Mouse (Mus musculus) limb, embryonic 10.5 days (tissue): ENCODE data around the gene 1500011B03Rik. TPM values are rescaled to one million over a fixed set of nuclear protein-coding genes. Genes with fewer than 3 reads are reported as not detected.

Source experiments
- DNase-seq: peaks from one replicate; pipeline ENCODE4 v3.0.0-alpha.2; 2017; ENCODE audit warnings: low spot score
- H3K27ac ChIP-seq: fragments of 300-500 bp; sonication (generic); 2 replicates; pipeline ENCODE4 v1.5.1; 2016; ENCODE audit warnings: mild to moderate bottlenecking
- H3K27me3 ChIP-seq: fragments of 300-500 bp; sonication (generic); 2 replicates; pipeline ENCODE4 v1.6.1; 2016; ENCODE audit warnings: low read depth, mild to moderate bottlenecking; ENCODE audit not compliant: poor library complexity, severe bottlenecking
- H3K36me3 ChIP-seq: fragments of 300-500 bp; sonication (generic); 2 replicates; pipeline ENCODE4 v1.6.1; 2016; ENCODE audit warnings: mild to moderate bottlenecking, moderate library complexity
- H3K4me1 ChIP-seq: fragments of 300-500 bp; sonication (generic); 2 replicates; pipeline ENCODE4 v1.6.1; 2016
- H3K4me3 ChIP-seq: fragments of 300-500 bp; sonication (generic); 2 replicates; pipeline ENCODE4 v1.5.1; 2016; ENCODE audit warnings: mild to moderate bottlenecking, moderate library complexity
- H3K9me3 ChIP-seq: fragments of 300-500 bp; sonication (generic); replicated peaks from 2 replicates; pipeline ENCODE4 v1.6.1; 2016; ENCODE audit warnings: mild to moderate bottlenecking
- WGBS: fragments of 180-500 bp; shearing (Covaris S2); methylation state at CpG from one replicate; pipeline ENCODE4 v1.1.7; 2016; 5-methylcytosine and 5-hydroxymethylcytosine counted together
- polyA plus RNA-seq: library from polyadenylated mRNA; unstranded; fragments of >200 nt; fragmentation: Nextera tagmentation; extraction: Ambion mirVana; gene quantifications from 2 replicates; pipeline ENCODE4 v1.2.1, GENCODE M21; 2016

1500011B03Rik gene
- polyA plus RNA-seq, 1 experiment from 2014 or later, result 92.0 TPM

DNA sequence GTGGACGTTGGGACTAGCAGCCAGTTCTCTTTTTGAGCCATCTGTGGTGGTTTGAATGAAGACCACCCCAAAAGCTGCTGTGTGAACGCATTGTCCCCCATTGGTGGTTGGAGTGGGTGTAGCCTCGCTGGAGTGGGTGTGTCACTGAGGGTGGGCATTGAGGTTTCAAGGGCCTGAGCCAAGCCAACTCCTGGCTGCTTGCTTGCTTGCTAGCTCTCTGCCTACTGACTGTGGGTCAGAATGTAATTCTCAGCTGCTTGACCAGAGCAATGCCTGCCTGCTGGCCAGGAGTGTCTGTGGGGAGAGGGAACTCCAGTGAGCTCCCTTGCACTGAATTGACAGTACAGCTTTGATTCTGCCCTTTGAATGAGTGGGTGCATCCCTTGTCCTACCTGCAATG is 6.5 kb upstream of the 1500011B03Rik start:
- peaks cover 9% of the 10 kb centered on the region for H3K4me1 ChIP-seq
- H3K4me3 ChIP-seq, result no peak overlapping the region
- H3K27ac ChIP-seq, result no peak overlapping the region
- no peaks in the 10 kb centered on the region for H3K36me3 ChIP-seq
- no peaks in the 10 kb centered on the region for H3K9me3 ChIP-seq
- 70% methylated on average over 3 of the region's 3 CpGs for WGBS
- no peaks in the 10 kb centered on the region for H3K27me3 ChIP-seq
- DNase-seq, result no peak

DNA sequence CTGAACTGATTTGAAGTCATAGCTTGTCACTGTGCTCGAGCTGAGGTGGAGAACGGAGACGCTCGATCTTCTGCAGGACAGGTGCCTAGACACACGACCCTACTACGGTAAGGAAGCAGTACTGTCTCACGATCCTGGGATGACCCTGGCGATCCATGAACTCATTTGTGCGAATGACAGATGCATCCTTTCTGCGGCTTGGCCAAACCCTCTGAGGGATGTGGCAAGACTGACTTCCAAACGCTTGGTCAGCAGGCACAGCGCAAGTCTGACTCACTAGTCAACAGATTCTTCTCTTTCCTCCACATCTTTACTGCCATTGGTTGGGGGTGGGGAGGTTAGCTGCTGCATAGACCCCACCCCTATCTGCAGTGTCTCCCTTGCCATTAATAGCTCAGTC is 4.2 kb upstream of the 1500011B03Rik start:
- no peaks in the 10 kb centered on the region for H3K9me3 ChIP-seq
- H3K27ac ChIP-seq, result no peak overlapping the region
- H3K27me3 ChIP-seq, result no peaks in the 10 kb centered on the region
- peaks cover 1% of the 10 kb centered on the region for H3K36me3 ChIP-seq
- no peak overlapping the region for H3K4me3 ChIP-seq
- no peak for DNase-seq
- 92% methylated on average over 12 of the region's 12 CpGs for WGBS
- peaks cover 15% of the 10 kb centered on the region for H3K4me1 ChIP-seq

DNA sequence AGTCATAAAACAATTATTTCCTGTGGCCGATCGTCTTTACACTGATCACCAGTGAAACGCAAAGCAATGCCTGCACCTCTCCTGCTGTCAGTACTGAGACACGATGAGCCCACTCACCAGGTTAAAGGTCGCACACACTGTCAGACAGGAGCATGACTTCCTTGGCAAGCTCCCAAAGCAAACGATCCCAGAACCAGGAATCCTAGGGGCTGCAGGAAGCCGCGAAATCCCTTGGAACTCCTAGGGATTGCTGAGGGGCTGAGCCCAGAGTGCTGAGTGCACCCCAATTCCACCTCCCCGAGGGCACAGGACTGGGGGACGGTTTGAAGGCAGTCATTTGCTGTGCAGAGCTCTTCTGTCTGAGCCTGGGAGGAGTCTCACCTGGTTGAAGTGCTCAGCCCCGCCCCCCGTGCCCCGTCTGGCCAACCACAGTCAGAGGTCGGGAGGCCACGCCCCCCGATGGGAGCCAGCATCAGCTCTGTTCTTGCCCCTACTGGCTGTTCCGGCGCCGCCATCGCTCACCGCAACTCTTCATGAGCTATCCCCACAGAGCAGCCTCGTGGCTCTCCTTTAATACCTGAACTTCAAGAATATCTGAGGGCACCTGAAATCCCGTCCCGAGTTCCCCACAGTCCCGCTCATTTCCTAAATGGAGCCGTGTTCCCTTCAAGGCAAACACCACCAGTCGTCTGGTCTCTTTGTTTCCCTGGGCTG is 2.9 kb upstream of the 1500011B03Rik start:
- Histone ChIP-seq H3K27me3 (no peaks in the 10 kb centered on the region), H3K4me1 (peaks cover 15% of the 10 kb centered on the region), H3K9me3 (no peaks in the 10 kb centered on the region; the same call in 1 of the 2 replicates), H3K27ac (peak overlapping the region; percentile 88), H3K4me3 (peak overlapping the region; percentile 52), H3K36me3 (peaks cover 14% of the 10 kb centered on the region)
- WGBS, result 10% methylated on average over 27 of the region's 27 CpGs
- DNase-seq, result peak; percentile 91

DNA sequence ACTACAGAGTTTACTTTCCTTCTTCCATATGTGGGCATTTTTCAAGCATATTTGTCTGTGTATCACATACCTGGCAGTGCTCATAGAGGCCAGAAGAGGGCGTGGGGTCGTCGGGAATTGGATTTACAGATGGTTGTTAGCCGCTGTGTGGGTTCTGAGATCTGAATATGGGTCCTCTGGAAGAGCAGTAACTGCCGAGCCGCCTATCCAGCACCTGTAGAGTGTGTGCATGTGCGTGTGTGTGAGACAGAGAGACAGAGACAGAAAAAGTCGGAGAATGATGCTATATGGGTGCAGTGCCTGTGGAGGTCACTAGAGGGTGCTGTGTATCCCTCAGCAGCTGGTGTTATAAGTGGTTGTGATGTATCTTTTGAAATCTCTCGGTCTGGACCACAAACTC is 929 bp upstream of the 1500011B03Rik start:
- DNase-seq, result peak; percentile 59
- Histone ChIP-seq H3K36me3 (peaks cover 28% of the 10 kb centered on the region), H3K27me3 (no peaks in the 10 kb centered on the region), H3K4me3 (peak overlapping the region; percentile 25), H3K4me1 (peaks cover 15% of the 10 kb centered on the region), H3K27ac (no peak overlapping the region), H3K9me3 (no peaks in the 10 kb centered on the region; the same call in 1 of the 2 replicates)
- 20% methylated on average over 9 of the region's 9 CpGs for WGBS

DNA sequence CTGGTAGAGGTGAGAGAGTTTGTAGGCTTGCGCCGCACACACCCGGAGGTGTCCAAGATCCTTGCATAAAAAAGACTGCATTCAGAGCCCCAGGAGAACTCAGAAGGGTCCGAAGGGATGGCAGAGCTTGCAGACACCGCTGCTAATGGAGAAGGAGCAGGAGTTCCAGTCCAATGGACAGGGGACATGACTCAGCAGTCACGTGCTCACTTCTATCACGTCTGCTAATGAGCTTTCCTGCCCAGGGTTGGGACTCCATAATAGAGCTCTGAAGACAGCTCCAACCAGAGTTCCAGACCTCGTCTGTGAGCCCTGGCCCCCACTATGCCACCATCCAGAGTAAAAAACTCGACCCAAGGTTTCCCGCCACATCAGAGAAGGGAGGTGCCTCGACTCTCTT is 5.1 kb downstream of the 1500011B03Rik start:
- no peak overlapping the region for H3K4me3 ChIP-seq
- no peak for DNase-seq
- WGBS, result 84% methylated on average over 11 of the region's 11 CpGs
- H3K4me1 ChIP-seq, result peaks cover 10% of the 10 kb centered on the region; the same call in 1 of the 2 replicates
- H3K27ac ChIP-seq, result no peak overlapping the region
- H3K27me3 ChIP-seq, result no peaks in the 10 kb centered on the region
- H3K9me3 ChIP-seq, result no peaks in the 10 kb centered on the region; the same call in 1 of the 2 replicates
- H3K36me3 ChIP-seq, result peaks cover 41% of the 10 kb centered on the region

DNA sequence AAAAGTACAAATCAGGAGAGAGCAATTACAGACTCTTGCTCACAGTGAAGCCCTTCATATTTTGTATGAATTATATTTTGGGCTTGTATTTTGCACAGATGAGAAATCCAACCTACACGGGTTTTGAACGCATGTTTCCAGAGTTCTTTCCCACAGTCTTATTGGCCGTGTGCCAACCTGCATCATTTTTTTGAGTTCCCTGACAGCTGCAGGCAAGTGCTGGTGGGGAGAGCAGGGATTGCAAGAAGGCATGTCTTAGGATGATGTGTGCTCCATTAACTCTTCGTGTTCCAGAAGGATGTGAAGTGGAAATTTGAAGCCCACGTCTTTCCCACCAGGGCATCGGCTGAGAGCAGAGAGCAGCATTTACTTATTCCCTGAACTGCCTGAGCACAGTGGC is 6.7 kb downstream of the 1500011B03Rik start:
- H3K36me3 ChIP-seq, result peaks cover 42% of the 10 kb centered on the region
- WGBS, result 74% methylated on average over 6 of the region's 6 CpGs
- DNase-seq, result no peak

DNA sequence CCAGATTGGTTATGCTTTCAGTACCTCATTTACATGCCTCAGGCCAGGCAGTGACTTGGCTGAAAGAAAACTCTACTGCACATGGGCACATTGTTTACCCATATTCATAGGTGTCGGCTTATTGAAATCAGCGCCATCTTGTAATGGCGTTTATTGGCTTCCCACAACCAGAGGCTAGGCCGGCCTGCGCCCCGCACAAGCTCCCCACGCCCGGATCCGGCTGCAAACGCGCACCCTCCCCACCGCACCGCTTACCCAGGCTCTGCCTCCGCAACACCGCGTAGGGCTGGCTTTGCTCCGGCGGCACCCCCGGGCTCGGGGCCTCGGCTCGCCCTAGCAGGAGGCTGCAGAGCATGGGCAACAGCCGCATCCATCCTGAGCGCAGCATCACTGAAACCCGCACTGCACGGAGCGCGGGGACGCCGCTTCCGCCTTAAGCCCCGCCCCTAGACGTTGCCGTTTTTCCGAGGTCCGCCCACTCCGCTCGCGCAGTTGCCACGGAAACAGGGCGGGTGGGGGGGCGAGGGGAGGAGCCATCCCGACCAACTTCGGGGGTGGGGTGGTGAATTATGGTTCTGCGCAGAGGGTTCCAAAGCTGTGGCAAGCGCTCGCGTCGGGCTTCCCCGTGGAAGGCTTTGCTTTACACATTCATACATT is 9.6 kb downstream of the 1500011B03Rik start:
- Histone ChIP-seq H3K4me1 (peaks cover 29% of the 10 kb centered on the region), H3K9me3 (no peaks in the 10 kb centered on the region), H3K36me3 (peaks cover 51% of the 10 kb centered on the region), H3K27ac (peak overlapping the region; percentile 93), H3K27me3 (no peaks in the 10 kb centered on the region), H3K4me3 (peak overlapping the region; percentile 83)
- WGBS, result under 1% methylated on average over 50 of the region's 50 CpGs
- peak; percentile 91 for DNase-seq

More for the DNA sequence above, 6.7 kb downstream of the 1500011B03Rik start:
- H3K4me3 ChIP-seq, result no peak overlapping the region
- H3K9me3 ChIP-seq, result no peaks in the 10 kb centered on the region
- H3K27me3 ChIP-seq, result no peaks in the 10 kb centered on the region
- no peak overlapping the region for H3K27ac ChIP-seq
- H3K4me1 ChIP-seq, result peaks cover 17% of the 10 kb centered on the region

DNA sequence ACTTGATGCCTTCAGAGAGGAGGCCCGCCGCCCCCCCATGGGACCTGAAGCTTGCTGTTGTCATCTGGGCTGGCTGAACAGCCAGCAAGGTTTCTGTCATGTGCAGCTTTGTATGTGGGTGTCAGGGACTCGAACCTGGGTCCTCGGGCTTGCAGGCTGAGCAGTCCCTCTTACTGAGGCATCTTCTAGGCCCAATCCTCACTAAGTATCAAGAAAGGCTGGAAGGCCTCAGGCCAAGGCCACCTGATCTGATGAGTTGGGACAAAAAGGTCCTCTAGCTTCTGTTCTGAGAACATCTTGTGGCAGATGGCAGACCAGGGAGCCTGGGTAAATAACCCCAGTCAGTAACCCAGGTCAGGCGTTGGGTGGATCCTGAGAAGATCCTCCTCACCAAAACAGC is 13.4 kb downstream of the 1500011B03Rik start:
- no peaks in the 10 kb centered on the region for H3K27me3 ChIP-seq
- no peak for DNase-seq
- H3K4me3 ChIP-seq, result no peak overlapping the region
- peaks cover 70% of the 10 kb centered on the region for H3K36me3 ChIP-seq
- H3K27ac ChIP-seq, result no peak overlapping the region
- no peaks in the 10 kb centered on the region for H3K9me3 ChIP-seq
- H3K4me1 ChIP-seq, result peaks cover 55% of the 10 kb centered on the region
- 93% methylated on average over 5 of the region's 5 CpGs for WGBS

DNA sequence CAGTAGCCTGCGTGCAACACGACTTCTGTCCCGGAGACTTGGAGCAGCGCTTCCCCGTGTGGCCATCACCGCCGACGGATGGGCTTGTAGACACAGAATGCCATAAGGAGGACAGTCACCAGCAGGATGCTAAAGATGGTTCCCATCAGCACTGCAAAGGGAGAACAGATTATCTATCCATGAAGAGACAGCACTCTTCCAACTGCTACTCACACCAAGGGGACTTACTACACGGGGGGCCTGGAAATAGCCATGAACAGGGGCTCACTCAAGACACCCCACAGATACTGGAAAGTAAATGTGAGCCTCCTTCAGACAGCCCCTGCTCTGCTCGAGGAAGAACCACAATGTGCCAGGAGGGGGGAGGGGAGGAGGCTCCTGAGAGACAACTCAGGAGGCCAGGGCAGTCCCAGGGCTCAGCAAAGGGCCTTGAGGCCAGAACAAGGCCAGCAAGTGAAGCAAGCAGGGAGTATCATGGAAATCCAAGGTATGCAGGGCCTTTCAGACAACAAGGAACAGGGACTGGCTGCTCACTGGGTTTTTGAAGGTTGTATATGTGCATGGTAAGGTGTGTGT is 14.0 kb downstream of the 1500011B03Rik start:
- H3K9me3 ChIP-seq, result no peaks in the 10 kb centered on the region
- H3K27ac ChIP-seq, result no peak overlapping the region
- DNase-seq, result no peak
- WGBS, result 82% methylated on average over 10 of the region's 10 CpGs
- H3K4me3 ChIP-seq, result no peak overlapping the region
- H3K27me3 ChIP-seq, result no peaks in the 10 kb centered on the region
- peaks cover 55% of the 10 kb centered on the region for H3K4me1 ChIP-seq
- peaks cover 75% of the 10 kb centered on the region for H3K36me3 ChIP-seq

DNA sequence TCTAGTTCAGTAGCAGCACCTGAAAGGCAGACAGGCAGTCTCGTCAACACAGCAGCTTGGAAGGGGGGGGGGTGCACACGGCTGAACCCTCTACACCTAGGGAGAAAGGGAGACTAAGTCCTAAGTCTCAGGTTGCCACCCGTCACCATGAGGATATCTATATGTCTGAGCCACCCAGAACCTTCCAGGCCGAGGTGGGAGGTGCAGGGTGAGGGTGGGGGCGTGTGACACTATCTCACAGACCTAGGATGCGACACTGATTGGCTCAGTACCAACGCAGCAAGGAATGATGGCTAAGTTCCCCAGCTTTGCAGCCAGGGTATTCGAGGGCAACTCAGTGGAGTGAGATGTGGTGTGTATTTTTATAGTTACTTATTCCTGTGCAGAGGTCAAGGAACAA is 14.9 kb downstream of the 1500011B03Rik start:
- peaks cover 84% of the 10 kb centered on the region for H3K36me3 ChIP-seq

DNA sequence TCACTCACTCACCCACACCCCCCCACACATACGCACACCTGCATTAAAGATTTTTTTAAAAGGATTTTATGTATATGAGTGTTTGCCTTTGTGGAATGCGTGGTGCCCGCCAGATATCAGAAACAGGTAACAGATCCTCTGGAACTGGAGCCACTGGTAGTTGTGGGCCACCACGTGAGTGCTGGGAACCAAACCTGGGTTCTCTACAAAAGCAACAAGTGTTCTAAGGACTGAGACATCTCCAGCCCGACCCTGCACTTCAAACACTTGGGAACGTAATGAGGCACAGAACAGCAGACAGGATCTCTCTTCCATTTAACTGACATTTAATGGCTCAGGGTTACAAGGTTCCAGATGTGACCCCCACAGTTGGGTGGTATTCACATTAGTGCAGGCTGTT is 15.4 kb downstream of the 1500011B03Rik start:
- no peak overlapping the region for H3K4me3 ChIP-seq
- H3K27ac ChIP-seq, result no peak overlapping the region
- no peaks in the 10 kb centered on the region for H3K27me3 ChIP-seq
- H3K4me1 ChIP-seq, result peaks cover 52% of the 10 kb centered on the region
- 49% methylated on average over 6 of the region's 6 CpGs for WGBS
- peaks cover 89% of the 10 kb centered on the region for H3K36me3 ChIP-seq
- no peaks in the 10 kb centered on the region for H3K9me3 ChIP-seq
- no peak for DNase-seq

More for the DNA sequence above, 14.9 kb downstream of the 1500011B03Rik start:
- 63% methylated on average over 8 of the region's 8 CpGs for WGBS
- H3K4me1 ChIP-seq, result peaks cover 52% of the 10 kb centered on the region
- DNase-seq, result no peak
- H3K27ac ChIP-seq, result peak overlapping the region; percentile 47
- H3K27me3 ChIP-seq, result no peaks in the 10 kb centered on the region
- H3K9me3 ChIP-seq, result no peaks in the 10 kb centered on the region
- H3K4me3 ChIP-seq, result no peak overlapping the region

DNA sequence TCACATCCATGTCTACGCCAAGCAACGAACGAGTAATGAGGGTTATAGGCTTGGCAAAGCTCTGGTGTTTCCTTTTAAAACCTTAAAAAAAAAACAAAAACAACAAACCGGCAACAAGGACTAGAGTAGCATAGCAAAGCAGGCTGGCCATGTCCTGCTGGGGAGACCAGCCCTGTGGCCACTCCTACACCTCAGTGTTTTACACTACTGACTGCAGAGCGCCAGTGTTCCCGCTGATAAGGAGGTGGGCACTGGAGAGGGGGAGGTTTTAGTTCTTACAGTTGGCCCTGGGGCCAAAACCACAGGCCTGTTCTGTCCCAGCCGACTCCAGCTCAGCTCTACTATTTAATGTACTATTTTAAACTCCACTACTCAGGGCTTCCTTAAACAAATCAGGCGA is 15.8 kb downstream of the 1500011B03Rik start:
- 36% methylated on average over 8 of the region's 8 CpGs for WGBS
- Histone ChIP-seq H3K4me1 (peaks cover 49% of the 10 kb centered on the region), H3K9me3 (no peaks in the 10 kb centered on the region), H3K36me3 (peaks cover 91% of the 10 kb centered on the region), H3K27me3 (no peaks in the 10 kb centered on the region), H3K27ac (peak overlapping the region; percentile 64; the same call in 1 of the 2 replicates), H3K4me3 (no peak overlapping the region)
- no peak for DNase-seq

DNA sequence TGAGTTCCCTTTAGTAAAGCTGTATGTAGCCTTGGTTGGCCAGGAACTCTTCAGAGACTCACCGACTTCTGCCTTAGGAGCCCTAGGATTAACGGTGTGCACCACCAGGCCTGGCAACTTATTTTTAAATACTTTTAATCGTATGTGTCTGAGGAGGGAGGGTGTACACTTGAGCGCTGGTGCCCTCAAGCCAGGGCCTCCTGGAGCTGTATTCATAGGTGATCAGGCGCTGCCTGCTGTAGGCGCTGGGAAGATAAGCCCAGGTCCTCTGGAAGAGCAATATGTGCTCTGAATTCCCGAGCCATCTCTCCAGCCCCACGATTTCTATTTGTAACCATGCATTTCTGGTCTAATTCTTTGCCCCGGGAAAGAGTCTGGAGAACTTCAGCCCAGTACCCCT is 16.2 kb downstream of the 1500011B03Rik start:
- no peaks in the 10 kb centered on the region for H3K9me3 ChIP-seq
- WGBS, result 59% methylated on average over 9 of the region's 9 CpGs
- peak overlapping the region; percentile 64; the same call in 1 of the 2 replicates for H3K27ac ChIP-seq
- peaks cover 45% of the 10 kb centered on the region for H3K4me1 ChIP-seq
- H3K4me3 ChIP-seq, result no peak overlapping the region
- H3K27me3 ChIP-seq, result no peaks in the 10 kb centered on the region
- DNase-seq, result no peak
- peaks cover 91% of the 10 kb centered on the region for H3K36me3 ChIP-seq
